Mouse (Mus musculus): Measurements from ENCODE around the gene Gm43552.
"Not testable (repeated sequence)": the region's sequence is repeated elsewhere in the genome, so short reads cannot be mapped to it uniquely, and the experiment has no call there.

Gene Gm43552

DNA sequence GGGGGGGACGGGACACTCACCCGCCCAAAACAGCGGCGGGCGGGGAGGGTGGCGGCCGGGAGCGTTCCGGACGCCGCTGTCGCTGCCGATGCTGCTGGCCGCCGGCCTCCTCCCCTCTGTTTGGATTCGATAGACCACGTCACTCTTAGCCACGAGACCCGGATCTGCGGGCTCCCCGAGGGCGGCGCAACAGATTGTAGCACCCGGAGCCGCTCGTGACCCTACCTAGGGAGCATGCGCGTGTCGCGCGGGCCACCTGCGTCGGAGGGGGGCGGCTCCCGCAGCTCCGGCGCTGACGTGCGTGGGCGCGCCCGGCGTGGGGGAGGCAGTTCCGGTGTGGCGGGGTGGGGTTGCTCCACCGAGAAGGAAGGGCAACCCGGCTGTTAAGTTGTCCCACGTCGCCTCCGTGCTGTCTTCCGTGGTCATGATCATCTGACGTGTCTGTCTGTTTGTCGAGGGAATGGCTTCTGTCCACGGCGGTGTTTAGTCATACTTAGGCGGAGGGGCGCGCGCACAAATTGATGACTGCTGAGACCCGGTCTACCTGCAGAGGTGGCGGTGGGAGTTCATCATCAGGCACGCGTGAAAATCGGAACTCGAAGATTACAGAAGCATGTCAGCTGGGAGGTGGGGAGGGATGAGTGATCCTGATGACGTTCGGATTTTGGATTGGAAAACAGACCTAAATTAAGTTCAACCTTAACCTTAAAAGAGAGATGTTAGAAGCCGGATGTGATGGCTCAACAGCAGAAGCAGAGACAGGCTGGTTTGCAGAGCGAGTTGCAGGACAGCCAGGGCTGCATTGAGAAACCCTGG, at the start of gene Gm43552:
Gene Gm43552, minus strand, starts transcription at position 118 of the 816 bp plus-strand sequence.
- peak; percentile 82 for DNase-seq (ENCODE audit: extremely low read depth, low read depth)

DNA sequence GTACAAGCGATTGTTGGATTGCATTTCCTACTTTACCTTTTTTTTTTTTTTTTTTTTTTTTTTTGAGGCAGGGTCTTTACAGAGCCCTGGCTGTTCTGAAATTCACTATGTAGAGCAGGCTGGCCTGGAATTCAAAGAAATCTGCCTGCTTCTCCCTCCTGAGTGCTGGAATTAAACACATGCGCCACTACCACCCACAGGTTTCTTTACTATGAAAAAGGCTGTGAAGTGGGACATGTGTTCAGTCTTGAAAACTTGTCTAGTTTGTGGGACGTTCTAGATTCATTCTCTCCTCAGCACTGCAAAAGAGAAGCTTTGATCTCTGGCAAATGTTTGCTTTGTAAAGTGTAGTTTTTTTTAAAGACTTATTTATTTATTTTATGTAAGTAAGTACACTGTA, 49.3 kb upstream of the Gm43552 start:
- DNase-seq (ENCODE audit: extremely low read depth, low read depth), result no peak

DNA sequence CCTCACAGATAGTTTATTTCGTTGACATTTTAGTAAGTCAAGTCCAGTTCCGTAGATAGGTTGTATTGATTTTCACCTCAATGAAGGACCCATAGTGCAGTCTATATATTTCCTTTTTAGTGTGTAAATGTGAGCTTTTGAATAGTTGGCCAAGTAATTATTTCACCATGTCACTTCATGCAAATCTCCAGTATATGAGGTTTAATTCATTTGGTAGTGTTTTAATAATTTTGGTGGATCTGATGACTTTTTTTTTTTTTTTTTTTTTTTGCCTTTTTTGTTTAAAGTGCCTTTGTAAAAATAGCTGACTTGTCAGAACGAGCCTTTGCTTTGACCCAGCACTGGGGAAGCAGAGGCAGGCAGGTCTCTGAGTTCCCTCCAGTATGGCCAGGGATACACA, 47.2 kb upstream of the Gm43552 start:
- DNase-seq (ENCODE audit: extremely low read depth, low read depth), result no peak

DNA sequence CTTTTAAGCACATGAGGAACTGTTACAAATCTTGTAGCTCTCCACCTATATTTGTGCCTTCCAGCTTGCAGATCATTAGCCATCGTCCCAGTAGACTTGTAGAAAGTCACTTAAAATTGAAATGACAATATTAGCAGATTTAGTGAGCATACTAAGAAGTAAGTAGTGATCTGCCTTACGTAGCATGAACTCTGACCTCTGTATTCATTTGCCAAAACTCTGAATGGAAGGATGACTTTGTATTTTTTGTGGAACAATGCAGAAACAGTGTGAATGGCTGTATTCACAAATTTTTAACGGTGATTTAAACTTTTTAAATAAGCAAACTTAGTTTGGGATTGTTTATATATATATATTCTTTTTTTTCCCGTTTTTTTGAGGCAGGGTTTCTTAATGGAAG, 46.2 kb upstream of the Gm43552 start:
- DNase-seq (ENCODE audit: extremely low read depth, low read depth), result peak; percentile 23

GRCm38 (mm10) chr5:65538121-65538520, 45.5 kb upstream of the Gm43552 start:
- DNase-seq (ENCODE audit: extremely low read depth, low read depth), result peak; percentile 27

DNA sequence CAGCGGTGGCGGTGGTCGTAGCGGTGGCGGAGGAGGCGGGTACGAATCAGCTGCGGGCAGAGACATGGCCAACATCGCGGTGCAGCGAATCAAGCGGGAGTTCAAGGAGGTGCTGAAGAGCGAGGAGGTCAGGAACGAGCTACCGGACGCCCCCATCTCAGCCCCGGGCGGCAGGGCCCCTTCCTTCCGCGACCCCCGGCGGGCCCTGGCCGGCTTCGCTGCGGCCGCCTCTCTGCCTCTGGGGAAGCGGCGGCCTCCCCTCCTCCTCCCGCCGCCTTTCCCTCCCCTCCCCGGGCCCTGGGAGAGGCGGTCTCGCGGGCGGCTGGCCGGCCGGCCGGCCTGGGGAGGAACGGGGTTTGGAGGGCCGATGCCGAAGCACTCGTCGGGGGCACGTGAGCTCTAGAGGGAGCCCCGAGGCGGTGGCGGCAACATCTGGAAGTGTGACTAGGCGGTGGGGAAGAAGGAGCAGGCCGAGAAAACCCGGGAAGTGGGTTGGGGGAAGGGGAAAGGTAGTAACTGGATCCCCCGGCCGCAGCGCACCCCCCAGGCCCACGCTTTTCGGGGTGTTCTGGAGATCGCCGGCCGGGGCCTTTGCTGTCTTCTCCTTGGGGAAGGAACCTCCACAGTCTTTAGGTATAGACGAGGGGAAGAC, 44.9 kb upstream of the Gm43552 start:
- peak; percentile 23 for DNase-seq (ENCODE audit: extremely low read depth, low read depth)

- peak; percentile 62 for DNase-seq (ENCODE audit: extremely low read depth, low read depth)
These were observed 44.3 kb upstream of the Gm43552 start, which contains the start of the genes Smim14 and Ube2k for GRCm38 (mm10) chr5:65536751-65537419. TSS of gene Smim14 (minus strand) at chr5:65537184. TSS of gene Ube2k (plus strand) at chr5:65537233.

DNA sequence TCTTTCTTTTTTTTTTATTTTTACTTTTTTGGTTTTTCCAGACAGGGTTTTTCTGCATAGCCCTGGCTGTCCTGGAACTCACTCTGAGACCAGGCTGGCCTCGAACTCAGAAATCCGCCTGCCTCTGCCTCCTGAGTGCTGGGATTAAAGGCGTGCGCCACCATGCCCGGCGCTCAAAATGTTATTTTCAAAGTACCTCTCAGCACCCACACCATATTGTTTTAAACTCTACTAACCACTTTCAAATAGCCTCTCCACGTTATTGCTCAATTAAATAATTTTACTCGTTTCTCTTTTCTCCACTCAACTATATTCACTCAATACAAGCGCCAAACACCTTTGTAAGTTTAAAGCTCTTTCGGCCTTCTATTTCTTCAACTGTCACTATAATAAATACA, 43.4 kb upstream of the Gm43552 start:
- DNase-seq (ENCODE audit: extremely low read depth, low read depth), result not testable (repeated sequence)

- peak; percentile 82 for DNase-seq (ENCODE audit: extremely low read depth, low read depth)
These were observed 42.9 kb upstream of the Gm43552 start for GRCm38 (mm10) chr5:65535457-65536067.

DNA sequence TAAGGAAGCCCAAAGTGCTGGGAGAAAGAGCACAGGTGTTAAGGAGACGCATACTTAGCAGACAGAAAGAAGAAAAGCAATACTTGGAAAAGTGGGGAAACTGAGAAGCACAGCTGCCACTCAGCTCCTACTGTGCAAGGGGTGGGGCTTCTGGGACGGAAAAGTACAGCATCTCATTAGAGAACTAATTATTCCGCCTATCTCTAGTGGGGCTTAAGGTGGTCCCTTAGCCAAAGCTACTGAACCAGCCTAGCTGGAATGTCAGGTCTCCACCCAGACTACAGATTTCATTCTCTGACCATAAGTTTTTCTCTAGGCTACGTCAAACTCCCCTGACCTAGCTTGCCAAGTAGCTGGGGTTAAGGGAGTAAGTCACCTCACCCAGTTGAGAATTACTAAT, 41.9 kb upstream of the Gm43552 start:
- no peak for DNase-seq (ENCODE audit: extremely low read depth, low read depth)

DNA sequence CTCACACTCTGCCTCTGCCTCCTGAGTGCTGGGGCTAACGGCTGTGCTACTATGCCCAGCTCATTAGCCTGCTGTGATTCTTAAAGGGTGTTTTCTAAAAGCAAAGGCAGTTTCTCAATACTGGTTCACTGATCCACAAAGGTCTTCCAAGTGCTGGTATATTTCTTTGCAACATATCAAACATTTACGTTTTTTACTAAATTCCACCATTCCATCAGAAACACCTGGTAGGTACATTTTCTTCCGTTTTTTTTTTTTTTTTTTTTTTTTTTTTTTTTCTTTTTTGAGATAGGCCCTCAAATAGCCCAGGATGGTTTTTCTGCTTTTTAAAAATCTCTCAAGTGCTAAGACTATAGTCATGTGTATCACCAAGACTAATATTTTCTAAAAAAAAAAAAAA, 38.6 kb upstream of the Gm43552 start:
- no peak for DNase-seq (ENCODE audit: extremely low read depth, low read depth)

DNA sequence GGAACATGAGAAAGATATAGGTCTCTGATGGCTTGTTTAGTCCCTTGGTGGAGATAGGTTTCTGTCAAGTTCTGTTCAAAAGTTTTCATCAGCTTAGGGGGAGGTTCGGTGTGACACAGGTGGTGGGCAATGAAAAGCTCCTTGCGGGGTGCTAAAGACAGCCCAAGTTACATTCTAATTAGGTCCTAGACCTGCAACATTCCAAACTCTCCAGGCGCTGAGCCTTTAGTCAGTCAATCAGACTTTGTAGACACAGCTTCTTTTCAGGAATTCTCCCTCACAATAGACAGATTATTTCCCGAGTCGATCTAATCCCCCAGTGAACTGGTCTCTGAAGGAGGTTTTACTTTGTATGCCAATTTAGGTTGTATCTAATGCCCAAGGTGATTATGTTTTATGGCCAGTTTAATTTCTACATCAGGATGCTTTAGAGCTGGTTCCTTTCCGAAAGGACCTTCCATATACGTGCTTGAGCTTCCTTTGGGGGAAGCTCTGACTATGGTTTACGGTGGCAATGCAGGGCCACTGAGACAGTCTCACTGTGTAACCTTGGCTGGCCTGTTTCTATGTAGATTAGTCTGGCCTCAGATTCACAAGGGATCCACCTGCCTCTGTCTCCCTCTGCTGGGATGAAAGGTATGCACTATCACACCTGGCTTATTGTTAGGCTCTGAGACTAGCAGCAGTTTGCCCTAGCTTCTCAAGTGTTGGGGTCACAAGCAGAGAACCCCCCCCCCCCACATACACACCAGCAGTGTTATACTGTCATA, 33.2 kb upstream of the Gm43552 start:
- no peak for DNase-seq (ENCODE audit: extremely low read depth, low read depth)

- no peak for DNase-seq (ENCODE audit: extremely low read depth, low read depth)
These were observed 32.2 kb upstream of the Gm43552 start for GRCm38 (mm10) chr5:65524831-65525230.

DNA sequence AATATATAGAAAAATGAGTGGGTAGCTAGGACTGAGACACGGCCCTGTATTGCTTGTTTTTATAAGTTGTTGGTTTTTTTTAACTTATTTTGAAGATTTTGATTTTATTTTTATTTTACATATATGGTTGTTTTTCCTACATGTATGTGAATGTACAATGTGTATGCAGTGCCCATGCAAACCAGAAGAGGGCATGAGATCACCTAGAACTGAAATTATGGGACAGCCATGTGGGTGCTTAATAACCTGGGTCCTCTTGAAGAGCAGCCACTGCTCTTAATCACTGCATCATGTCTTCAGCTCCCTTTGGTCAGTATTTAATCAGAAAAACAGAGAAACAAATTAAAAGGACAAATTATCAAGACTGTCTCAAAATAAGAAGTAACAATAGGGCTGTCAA, 29.2 kb upstream of the Gm43552 start:
- peak; percentile 41 for DNase-seq (ENCODE audit: extremely low read depth, low read depth)

- DNase-seq (ENCODE audit: extremely low read depth, low read depth), result no peak
These were observed 22.1 kb upstream of the Gm43552 start for GRCm38 (mm10) chr5:65514635-65515278.

GRCm38 (mm10) chr5:65513506-65513905, 20.9 kb upstream of the Gm43552 start:
- DNase-seq (ENCODE audit: extremely low read depth, low read depth), result no peak

GRCm38 (mm10) chr5:65508395-65508794, 15.8 kb upstream of the Gm43552 start:
- no peak for DNase-seq (ENCODE audit: extremely low read depth, low read depth)

DNA sequence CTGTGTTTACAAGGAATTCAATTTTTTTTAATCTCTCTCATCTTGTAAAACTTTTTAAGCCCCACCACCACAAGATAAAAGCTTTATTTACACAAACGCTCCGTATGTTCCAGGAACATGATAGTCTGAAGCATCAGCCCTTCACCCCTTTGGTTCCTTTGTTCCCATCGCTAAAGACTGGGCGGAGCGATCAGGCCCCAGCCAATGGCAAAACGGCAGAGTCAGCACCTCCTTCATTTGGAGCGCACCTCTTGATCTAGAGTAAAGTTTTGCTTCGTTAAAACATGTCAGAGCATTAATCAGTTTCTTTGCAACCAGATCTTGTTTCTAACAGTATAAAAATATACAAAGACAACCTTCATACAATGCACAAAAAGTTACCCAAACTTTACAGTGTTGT, 13.2 kb upstream of the Gm43552 start:
- DNase-seq (ENCODE audit: extremely low read depth, low read depth), result peak; percentile 47

GRCm38 (mm10) chr5:65501407-65501806, 8.8 kb upstream of the Gm43552 start:
- no peak for DNase-seq (ENCODE audit: extremely low read depth, low read depth)

- DNase-seq (ENCODE audit: extremely low read depth, low read depth), result no peak
These were observed 7.6 kb upstream of the Gm43552 start for GRCm38 (mm10) chr5:65500231-65500630.

Measured in MEL-GATA-1-ER (cell line).